Mouse (Mus musculus) thymus, adult 2 months (tissue): Measurements from ENCODE around the gene Hyou1. TPM values are rescaled to one million over a fixed set of nuclear protein-coding genes. Genes with fewer than 3 reads are reported as not detected.
"Not testable (repeated sequence)": the region's sequence is repeated elsewhere in the genome, so short reads cannot be mapped to it uniquely, and the experiment has no call there.

ENCODE experiments used
- DNase-seq: peaks from one replicate; pipeline ENCODE4 v3.0.0; 2021
- H3K27ac ChIP-seq: fragments of 200-500 bp; 2 replicates; pipeline ENCODE4 v1.5.1; 2012; ENCODE audit warnings: low read length, control low read depth; ENCODE audit not compliant: control insufficient read depth, insufficient read depth
- H3K27me3 ChIP-seq: fragments of 200-500 bp; 2 replicates; pipeline ENCODE4 v1.6.1; 2012; ENCODE audit warnings: mild to moderate bottlenecking, low read length, moderate library complexity, mixed read lengths; ENCODE audit not compliant: control insufficient read depth, insufficient read depth
- H3K36me3 ChIP-seq: fragments of 200-500 bp; 2 replicates; pipeline ENCODE4 v1.6.1; 2012; ENCODE audit warnings: mild to moderate bottlenecking, low read length, moderate library complexity; ENCODE audit not compliant: control insufficient read depth, insufficient read depth
- H3K4me1 ChIP-seq: fragments of 200-500 bp; replicated peaks from 2 replicates; pipeline ENCODE4 v1.6.1; 2012; ENCODE audit warnings: low read length; ENCODE audit not compliant: control insufficient read depth, insufficient read depth
- H3K4me3 ChIP-seq: fragments of 200-500 bp; 2 replicates; pipeline ENCODE4 v1.5.1; 2012; ENCODE audit warnings: mild to moderate bottlenecking, low read length, control low read depth, moderate library complexity; ENCODE audit not compliant: control insufficient read depth, insufficient read depth
- CTCF ChIP-seq: fragments of 200-500 bp; IDR thresholded peaks from 2 replicates; pipeline ENCODE4 v1.5.1; 2012; ENCODE audit warnings: mild to moderate bottlenecking, control low read depth, low read length, moderate library complexity, borderline replicate concordance; ENCODE audit not compliant: control insufficient read depth, poor library complexity, insufficient read depth; ENCODE audit errors: extremely low read depth
- POLR2A ChIP-seq: fragments of 200-500 bp; IDR thresholded peaks from 2 replicates; pipeline ENCODE4 v1.6.1; 2012; ENCODE audit warnings: mild to moderate bottlenecking, low read length, control low read depth, moderate library complexity; ENCODE audit not compliant: control insufficient read depth, poor library complexity, insufficient read depth; ENCODE audit errors: extremely low read depth
- WGBS: fragments of 180-500 bp; shearing (Covaris S2); methylation state at CpG from one replicate; pipeline ENCODE4 v1.1.7; 2018; 5-methylcytosine and 5-hydroxymethylcytosine counted together
- polyA plus RNA-seq: library from polyadenylated mRNA; depleted of rRNA; stranded (reverse); fragments of >200 nt; gene quantifications from 2 replicates; pipeline ENCODE4 v1.2.3, GENCODE M21; 2012

Gene Hyou1
- polyA plus RNA-seq, 1 experiment: 75.5 TPM

- Histone ChIP-seq H3K4me1 (0 out of 2 replicates have a peak, but pooled peaks cover 2% of the 10 kb centered on the region), H3K4me3 (no peak overlapping the region), H3K27ac (no peak overlapping the region), H3K36me3 (no peaks in the 10 kb centered on the region), H3K27me3 (no peaks in the 10 kb centered on the region)
- DNase-seq: no peak
- TF ChIP-seq POLR2A: no peak
- no peak for TF ChIP-seq CTCF
These were observed 5.9 kb upstream of the Hyou1 start for GRCm38 (mm10) chr9:44373386-44373785.

- Histone ChIP-seq H3K27me3 (no peaks in the 10 kb centered on the region), H3K4me3 (no peak overlapping the region), H3K27ac (no peak overlapping the region), H3K36me3 (no peaks in the 10 kb centered on the region), H3K4me1 (peaks cover 12% of the 10 kb centered on the region)
- 94% methylated on average over 6 of the region's 6 CpGs for WGBS
- TF ChIP-seq CTCF: no peak
- TF ChIP-seq POLR2A: no peak
- no peak for DNase-seq
These were observed 3.1 kb upstream of the Hyou1 start for GRCm38 (mm10) chr9:44376141-44376540.

- WGBS: 81% methylated on average over 2 of the region's 2 CpGs
- H3K4me3 ChIP-seq, DNase-seq, H3K27ac ChIP-seq, H3K36me3 ChIP-seq, H3K27me3 ChIP-seq: not testable (repeated sequence)
- peaks cover 12% of the 10 kb centered on the region for H3K4me1 ChIP-seq
These were observed 2.0 kb upstream of the Hyou1 start for GRCm38 (mm10) chr9:44377335-44377734.

GRCm38 (mm10) chr9:44378153-44378730 lies 1.0 kb upstream of the Hyou1 start:
- Histone ChIP-seq H3K36me3 (peaks cover 8% of the 10 kb centered on the region; the same call in 1 of the 2 replicates), H3K4me3 (no peak overlapping the region), H3K27me3 (no peaks in the 10 kb centered on the region), H3K4me1 (peaks cover 12% of the 10 kb centered on the region), H3K27ac (no peak overlapping the region)
- TF ChIP-seq CTCF (no peak), POLR2A (no peak)
- DNase-seq: no peak
- 64% methylated on average over 5 of the region's 5 CpGs for WGBS

GRCm38 (mm10) chr9:44379862-44380261 lies 572 bp downstream of the Hyou1 start:
- Histone ChIP-seq H3K4me1 (peaks cover 12% of the 10 kb centered on the region), H3K27me3 (no peaks in the 10 kb centered on the region), H3K36me3 (peaks cover 17% of the 10 kb centered on the region), H3K27ac (no peak overlapping the region), H3K4me3 (peak overlapping the region; percentile 66)
- no peak for DNase-seq
- WGBS: 5% methylated on average over 15 of the region's 15 CpGs
- TF ChIP-seq CTCF: 0 out of 2 replicates have a peak, but pooled peaks have one; percentile 25
- TF ChIP-seq POLR2A: no peak

GRCm38 (mm10) chr9:44384596-44384995 lies 5.3 kb downstream of the Hyou1 start:
- no peak for DNase-seq
- Histone ChIP-seq H3K27ac (no peak overlapping the region), H3K4me3 (no peak overlapping the region), H3K27me3 (no peaks in the 10 kb centered on the region), H3K36me3 (peaks cover 57% of the 10 kb centered on the region), H3K4me1 (peaks cover 10% of the 10 kb centered on the region)
- WGBS: 97% methylated on average over 13 of the region's 13 CpGs
- TF ChIP-seq POLR2A: no peak
- TF ChIP-seq CTCF: no peak

- H3K27me3 ChIP-seq: no peaks in the 10 kb centered on the region
- no peak for TF ChIP-seq POLR2A
- TF ChIP-seq CTCF: no peak
- WGBS: 88% methylated on average over 3 of the region's 3 CpGs
- H3K27ac ChIP-seq: no peak overlapping the region
- H3K36me3 ChIP-seq: peaks cover 64% of the 10 kb centered on the region
- no peaks in the 10 kb centered on the region for H3K4me1 ChIP-seq
- no peak for DNase-seq
- H3K4me3 ChIP-seq: no peak overlapping the region
These were observed 7.9 kb downstream of the Hyou1 start for GRCm38 (mm10) chr9:44387221-44387620.

- Histone ChIP-seq H3K27ac (no peak overlapping the region), H3K36me3 (peaks cover 53% of the 10 kb centered on the region), H3K4me1 (no peaks in the 10 kb centered on the region), H3K27me3 (no peaks in the 10 kb centered on the region), H3K4me3 (no peak overlapping the region)
- TF ChIP-seq CTCF: peak; percentile 76; the same call in 1 of the 2 replicates
- no peak for TF ChIP-seq POLR2A
- WGBS: 59% methylated on average over 8 of the region's 8 CpGs
- DNase-seq: peak; percentile 64
These were observed 10.0 kb downstream of the Hyou1 start for GRCm38 (mm10) chr9:44389273-44389672.
